ENCODE assay signal across 18 mouse cellular contexts in the genomic region with DNA sequence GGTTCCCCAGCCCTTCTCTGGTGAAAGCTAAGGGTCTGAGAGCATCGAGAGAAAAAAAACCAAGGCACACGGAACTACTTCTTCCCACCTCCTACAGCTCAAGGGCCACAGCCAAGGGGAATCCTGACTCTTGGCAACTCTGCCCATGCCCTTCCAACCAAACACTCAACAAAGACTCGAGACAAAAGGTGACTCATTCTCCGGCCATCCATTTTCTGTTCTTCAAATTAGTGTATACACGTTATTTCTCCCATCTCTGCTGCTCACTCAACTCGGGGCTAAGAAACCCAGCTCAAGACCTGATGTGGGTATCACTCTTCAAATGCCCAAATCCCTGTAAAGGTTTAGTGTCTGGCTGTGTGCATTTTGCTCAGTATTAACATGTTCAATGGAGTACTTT.
DNase-seq lines count a peak whose midpoint lies in the region; ATAC-seq and TF ChIP-seq lines count a peak whose summit lies in the region.
"Had no signal": no experiment of that assay in that cellular context is flagged by ENCODE, and none has a peak within 500 bp of the region (broad histone marks: within the 10 kb centered on the region; RNA-seq: fewer than 3 reads in every experiment).

No protein-coding gene starts in this region.

- no peaks in the 10 kb centered on the region for H3K9me3 ChIP-seq in forebrain, embryonic 10.5 days
- no peaks in the 10 kb centered on the region for H3K9me3 ChIP-seq in forebrain, embryonic 16.5 days (ENCODE audit: control insufficient read depth, low read length)
- H3K9me3 ChIP-seq in hindbrain, embryonic 12.5 days (replicated peaks), result no peaks in the 10 kb centered on the region
- H3K9me3 ChIP-seq in limb, embryonic 14.5 days (ENCODE audit: control insufficient read depth, low read length), result no peaks in the 10 kb centered on the region
- H3K9me3 ChIP-seq in neural tube, embryonic 15.5 days (replicated peaks), result no peaks in the 10 kb centered on the region
- H3K9me3 ChIP-seq: embryonic facial prominence, embryonic 12.5 days; liver, embryonic 13.5 days; megakaryocyte, embryonic 14.5 days; neural tube, embryonic 12.5 days had no signal

- no peak for TF ChIP-seq POLR2A in limb, embryonic 14.5 days (IDR thresholded peaks at IDR 0.05; ENCODE audit: borderline replicate concordance, extremely low read depth, insufficient read depth, insufficient read length)

- no peak for DNase-seq in forebrain, embryonic 10.5 days (ENCODE audit: extremely low spot score, low spot score)
- no peak for DNase-seq in limb, embryonic 14.5 days (ENCODE audit: low spot score)
- no peak for DNase-seq in layer of hippocampus, adult 11-12 months (ENCODE audit: low spot score)
- no peak for DNase-seq in heart, adult 11 months
- DNase-seq: adrenal gland, postnatal 36 days; heart, postnatal 10 days; liver, embryonic 13.5 days; right cerebral cortex, postnatal 4 days; thymus, adult 18-20 months had no signal

- H3K36me3 ChIP-seq in forebrain, embryonic 10.5 days (replicated peaks), result peaks cover 29% of the 10 kb centered on the region
- H3K36me3 ChIP-seq in forebrain, embryonic 16.5 days (ENCODE audit: control insufficient read depth, insufficient read depth), result no peaks in the 10 kb centered on the region
- H3K36me3 ChIP-seq in hindbrain, embryonic 12.5 days, result no peaks in the 10 kb centered on the region
- H3K36me3 ChIP-seq in limb, embryonic 14.5 days (ENCODE audit: control insufficient read depth, insufficient read depth, low read length), result no peaks in the 10 kb centered on the region
- H3K36me3 ChIP-seq in neural tube, embryonic 15.5 days, result no peaks in the 10 kb centered on the region
- H3K36me3 ChIP-seq: embryonic facial prominence, embryonic 12.5 days; liver, embryonic 13.5 days; neural tube, embryonic 12.5 days had no signal

- no peak overlapping the region for H3K9ac ChIP-seq in forebrain, embryonic 16.5 days (replicated peaks; ENCODE audit: low read depth, low read length)
- no peak overlapping the region for H3K9ac ChIP-seq in hindbrain, embryonic 12.5 days
- H3K9ac ChIP-seq in limb, embryonic 14.5 days (ENCODE audit: low read depth, low read length, severe bottlenecking), result no peak overlapping the region
- H3K9ac ChIP-seq in neural tube, embryonic 15.5 days (replicated peaks), result no peak overlapping the region
- H3K9ac ChIP-seq: embryonic facial prominence, embryonic 12.5 days; liver, embryonic 13.5 days; neural tube, embryonic 12.5 days had no signal

- no peak overlapping the region for H3K4me3 ChIP-seq in forebrain, embryonic 10.5 days
- no peak overlapping the region for H3K4me3 ChIP-seq in forebrain, embryonic 16.5 days (replicated peaks; ENCODE audit: low read length)
- no peak overlapping the region for H3K4me3 ChIP-seq in hindbrain, embryonic 12.5 days
- H3K4me3 ChIP-seq in limb, embryonic 14.5 days (replicated peaks; ENCODE audit: low read length), result no peak overlapping the region
- H3K4me3 ChIP-seq in neural tube, embryonic 15.5 days (replicated peaks), result no peak overlapping the region
- H3K4me3 ChIP-seq: embryonic facial prominence, embryonic 12.5 days; liver, embryonic 13.5 days; megakaryocyte, embryonic 14.5 days; neural tube, embryonic 12.5 days had no signal

- ATAC-seq in forebrain, embryonic 16.5 days, result no peak
- no peak for ATAC-seq in hindbrain, embryonic 12.5 days (ENCODE audit: low FRiP score)
- no peak for ATAC-seq in limb, embryonic 14.5 days (ENCODE audit: low FRiP score, low read depth)
- ATAC-seq in neural tube, embryonic 15.5 days (ENCODE audit: low FRiP score), result no peak
- no peak for ATAC-seq in monocyte, adult 5-6 weeks (replicated peaks; ENCODE audit: insufficient number of reproducible peaks, low FRiP score, low TSS enrichment, poor library complexity, severe bottlenecking)
- ATAC-seq: lung, postnatal 0 days had no signal

- H3K4me2 ChIP-seq in forebrain, embryonic 16.5 days (ENCODE audit: low read length), result no peak overlapping the region
- H3K4me2 ChIP-seq in hindbrain, embryonic 12.5 days (replicated peaks), result no peak overlapping the region
- H3K4me2 ChIP-seq in limb, embryonic 14.5 days (replicated peaks; ENCODE audit: low read depth, low read length, severe bottlenecking), result no peak overlapping the region
- H3K4me2 ChIP-seq in neural tube, embryonic 15.5 days, result no peak overlapping the region
- H3K4me2 ChIP-seq: embryonic facial prominence, embryonic 12.5 days; liver, embryonic 13.5 days; neural tube, embryonic 12.5 days had no signal

- WGBS in forebrain, embryonic 10.5 days, result 83% methylated on average over 6 of the region's 6 CpGs
- WGBS in forebrain, embryonic 16.5 days, result 31% methylated on average over 6 of the region's 6 CpGs
- 78% methylated on average over 6 of the region's 6 CpGs for WGBS in hindbrain, embryonic 12.5 days
- WGBS in limb, embryonic 14.5 days, result 84% methylated on average over 6 of the region's 6 CpGs
- 69% methylated on average over 6 of the region's 6 CpGs for WGBS in neural tube, embryonic 15.5 days

- H3K27me3 ChIP-seq in forebrain, embryonic 10.5 days (ENCODE audit: poor library complexity, severe bottlenecking), result no peaks in the 10 kb centered on the region
- H3K27me3 ChIP-seq in forebrain, embryonic 16.5 days (replicated peaks; ENCODE audit: control insufficient read depth, insufficient read depth, low read length), result no peaks in the 10 kb centered on the region
- no peaks in the 10 kb centered on the region for H3K27me3 ChIP-seq in hindbrain, embryonic 12.5 days
- H3K27me3 ChIP-seq in limb, embryonic 14.5 days (ENCODE audit: control insufficient read depth, insufficient read depth, low read length), result no peaks in the 10 kb centered on the region
- H3K27me3 ChIP-seq in neural tube, embryonic 15.5 days (replicated peaks), result no peaks in the 10 kb centered on the region
- H3K27me3 ChIP-seq: CH12.LX; embryonic facial prominence, embryonic 12.5 days; liver, embryonic 13.5 days; neural tube, embryonic 12.5 days had no signal

- peaks cover 82% of the 10 kb centered on the region for H3K4me1 ChIP-seq in forebrain, embryonic 10.5 days
- peaks cover 41% of the 10 kb centered on the region for H3K4me1 ChIP-seq in forebrain, embryonic 16.5 days (replicated peaks; ENCODE audit: control insufficient read depth, insufficient read depth, low read length)
- peaks cover 79% of the 10 kb centered on the region for H3K4me1 ChIP-seq in hindbrain, embryonic 12.5 days
- peaks cover 48% of the 10 kb centered on the region for H3K4me1 ChIP-seq in limb, embryonic 14.5 days (ENCODE audit: control insufficient read depth, insufficient read depth, low read length)
- peaks cover 64% of the 10 kb centered on the region for H3K4me1 ChIP-seq in neural tube, embryonic 15.5 days
- H3K4me1 ChIP-seq: liver, embryonic 13.5 days; megakaryocyte, embryonic 14.5 days had no signal

- H3K27ac ChIP-seq in forebrain, embryonic 10.5 days, result peak overlapping the region; percentile 81
- no peak overlapping the region for H3K27ac ChIP-seq in forebrain, embryonic 16.5 days (ENCODE audit: low read length)
- H3K27ac ChIP-seq in hindbrain, embryonic 12.5 days, result peak overlapping the region; percentile 86
- H3K27ac ChIP-seq in limb, embryonic 14.5 days (replicated peaks; ENCODE audit: low read depth, low read length), result 0 out of 2 replicates have a peak overlapping the region, but pooled peaks have one; percentile 5
- H3K27ac ChIP-seq in neural tube, embryonic 15.5 days (replicated peaks), result peak overlapping the region; percentile 67
- H3K27ac ChIP-seq: liver, embryonic 13.5 days; neural tube, embryonic 12.5 days had no signal
